Mouse (Mus musculus): ENCODE data around the gene Stkld1. TPM values are rescaled to one million over a fixed set of nuclear protein-coding genes. Genes with fewer than 3 reads are reported as not detected.
"Not testable (repeated sequence)": the region's sequence is repeated elsewhere in the genome, so short reads cannot be mapped to it uniquely, and the experiment has no call there.

Gene Stkld1
- total RNA-seq (2021), result not detected
- long read RNA-seq, experiment 1, partial matches to known transcripts, result 0 of 1 reads
- long read RNA-seq, experiment 1, other reads (novel, unspliced or antisense), result 1 of 1 reads
- long read RNA-seq, experiment 2, result 0 reads

DNA sequence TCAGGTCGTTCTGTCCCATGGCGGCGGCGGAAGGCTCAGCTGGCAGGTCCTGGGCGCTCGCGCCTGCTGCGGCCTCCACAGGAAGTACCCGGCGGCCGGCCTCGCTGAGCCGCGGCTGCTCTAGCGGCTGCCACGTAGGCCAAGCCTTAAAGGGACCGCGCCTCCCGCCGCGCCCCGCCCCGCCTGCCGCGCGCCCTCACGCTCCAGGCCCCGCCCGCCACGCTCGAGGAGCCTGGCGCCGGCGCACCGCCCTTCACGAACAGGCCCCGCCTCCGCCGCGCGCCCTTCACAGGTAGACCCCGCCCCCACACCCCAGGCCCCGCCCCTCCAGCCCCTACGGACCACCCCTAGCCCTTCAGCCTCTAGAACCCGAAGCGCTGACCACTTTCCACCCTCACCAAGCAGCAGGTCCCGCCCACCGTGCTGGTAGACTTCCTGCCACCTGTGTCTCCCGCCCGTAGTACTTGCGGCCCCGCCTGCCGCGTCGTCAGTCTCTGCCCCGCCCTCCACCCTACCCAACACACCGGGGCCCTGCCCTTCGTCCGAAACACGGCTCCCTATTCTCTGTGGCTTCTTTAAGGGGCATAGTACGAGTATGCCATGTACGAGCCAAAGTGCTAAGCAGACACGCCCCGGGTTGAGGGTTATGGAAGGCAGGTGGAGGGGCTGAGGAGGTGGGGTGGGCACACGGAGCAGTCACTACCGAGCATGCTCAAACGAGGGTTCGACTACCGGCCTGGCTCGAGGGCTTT lies at the start of gene Stkld1, which contains the start of gene Surf4:
Gene Stkld1 (plus strand): TSS at position 744 of the 752 bp plus-strand sequence.
Gene Surf4 (minus strand): TSS at position 625 of the 752 bp plus-strand sequence.
- peak; percentile 89 to 94 for DNase-seq (ENCODE audit: low spot score in 2 of 2)

DNA sequence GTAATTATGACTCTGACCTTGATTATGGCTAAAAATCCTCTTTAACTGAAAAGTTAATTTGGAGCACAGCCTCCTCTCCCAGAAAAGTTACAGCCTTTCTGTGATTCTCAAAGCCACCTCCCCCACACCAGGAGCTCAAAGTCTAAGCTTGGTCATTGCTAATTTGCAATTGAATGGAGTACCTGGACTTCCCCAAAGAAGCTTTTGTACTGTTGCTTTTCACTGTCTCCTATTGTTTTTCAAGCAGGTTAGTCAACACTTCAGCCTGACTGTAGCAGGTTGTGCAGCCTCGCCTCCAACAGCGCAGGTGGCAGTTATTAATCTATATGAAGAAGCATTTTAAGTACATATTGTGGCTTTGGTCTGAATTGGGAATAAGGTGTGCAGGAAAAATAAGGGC lies 48.3 kb upstream of the Stkld1 start:
- not testable (repeated sequence) for DNase-seq (ENCODE audit: low spot score in 2 of 2)

DNA sequence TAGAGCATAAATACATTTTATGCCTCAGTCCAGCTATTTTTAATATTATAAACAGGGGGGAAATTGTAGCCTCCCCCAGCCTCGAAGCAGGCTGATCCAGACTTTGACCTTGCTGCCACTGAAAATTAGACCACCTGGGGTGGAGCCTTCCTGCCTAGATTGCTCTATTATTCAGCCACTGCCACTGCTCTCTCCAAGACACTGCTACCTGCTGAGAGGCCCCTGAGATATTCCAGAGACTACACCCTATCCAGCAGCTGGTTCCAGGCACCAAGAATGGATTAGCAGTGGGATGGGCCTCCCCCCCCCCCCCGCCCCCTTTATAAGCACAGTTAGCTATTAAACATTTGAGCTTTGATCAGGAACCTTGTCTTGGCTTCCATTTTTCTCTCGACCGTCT lies 47.7 kb upstream of the Stkld1 start:
- not testable (repeated sequence) for DNase-seq (ENCODE audit: low spot score in 2 of 2)

DNA sequence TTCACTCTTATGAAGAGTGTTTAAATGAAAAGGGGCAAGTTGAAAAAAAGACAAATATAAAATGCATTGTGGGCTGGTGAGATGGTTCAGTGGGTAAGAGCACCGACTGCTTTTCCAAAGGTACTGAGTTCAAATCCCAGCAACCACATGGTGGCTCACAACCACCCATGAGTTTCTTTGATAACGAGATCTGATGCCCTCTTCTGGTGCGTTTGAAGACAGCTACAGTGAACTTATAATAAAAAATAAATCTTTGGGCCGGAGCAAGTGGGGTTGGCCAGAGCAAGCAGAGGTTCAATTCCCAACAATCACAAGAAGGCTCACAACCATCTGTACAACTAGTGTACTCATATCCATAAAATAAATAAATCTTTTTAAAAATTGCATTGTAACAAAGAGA lies 37.9 kb upstream of the Stkld1 start:
- no peak for DNase-seq (ENCODE audit: low spot score in 2 of 2)

DNA sequence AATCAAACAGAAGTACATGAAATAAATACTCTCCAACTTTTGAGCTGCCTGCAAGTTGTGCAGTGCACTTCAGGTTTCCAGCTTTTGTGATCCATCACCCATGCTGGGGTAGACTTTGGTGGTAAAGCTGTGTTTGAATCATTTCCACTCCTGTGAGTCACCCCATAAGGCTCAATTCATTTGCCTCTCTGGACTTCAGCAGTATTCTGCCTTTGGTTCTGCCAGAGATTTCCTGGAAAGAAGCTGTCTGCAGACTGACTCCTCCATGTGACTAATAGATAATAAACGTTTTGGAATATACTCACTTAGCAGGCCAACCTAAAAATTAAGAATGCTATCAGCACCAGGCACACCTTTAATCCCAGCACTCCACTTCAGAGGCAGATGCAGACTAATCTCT lies 33.1 kb upstream of the Stkld1 start:
- DNase-seq (ENCODE audit: low spot score in 2 of 2), result no peak

DNA sequence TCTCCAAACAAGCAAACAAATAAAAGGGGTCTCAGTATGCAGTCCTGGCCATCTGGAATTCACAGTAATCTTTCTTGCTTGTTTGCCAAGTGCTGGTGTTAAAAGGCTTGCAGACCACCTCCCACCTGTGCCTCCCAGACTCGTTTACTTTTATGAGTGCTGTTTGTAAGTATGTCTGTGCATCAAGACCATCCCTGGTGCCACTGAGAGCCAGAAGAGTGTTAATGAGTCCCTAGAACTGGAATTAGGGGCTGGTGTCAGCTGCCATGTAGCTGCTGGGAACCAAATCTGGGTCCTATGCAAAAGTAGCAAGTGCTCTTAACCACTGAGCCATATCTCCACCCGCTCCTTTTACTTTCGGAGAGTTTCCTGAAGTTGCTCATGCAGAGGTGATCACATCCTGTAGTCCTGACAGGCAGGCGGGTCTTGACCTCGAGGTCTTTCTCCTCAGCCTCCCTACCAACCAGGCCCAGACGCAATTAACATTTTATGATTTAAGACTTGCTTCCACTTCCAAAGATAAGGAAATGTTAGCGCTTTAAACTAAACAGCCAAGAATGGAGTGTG lies 31.9 kb upstream of the Stkld1 start:
- no peak for DNase-seq (ENCODE audit: low spot score in 2 of 2)

DNA sequence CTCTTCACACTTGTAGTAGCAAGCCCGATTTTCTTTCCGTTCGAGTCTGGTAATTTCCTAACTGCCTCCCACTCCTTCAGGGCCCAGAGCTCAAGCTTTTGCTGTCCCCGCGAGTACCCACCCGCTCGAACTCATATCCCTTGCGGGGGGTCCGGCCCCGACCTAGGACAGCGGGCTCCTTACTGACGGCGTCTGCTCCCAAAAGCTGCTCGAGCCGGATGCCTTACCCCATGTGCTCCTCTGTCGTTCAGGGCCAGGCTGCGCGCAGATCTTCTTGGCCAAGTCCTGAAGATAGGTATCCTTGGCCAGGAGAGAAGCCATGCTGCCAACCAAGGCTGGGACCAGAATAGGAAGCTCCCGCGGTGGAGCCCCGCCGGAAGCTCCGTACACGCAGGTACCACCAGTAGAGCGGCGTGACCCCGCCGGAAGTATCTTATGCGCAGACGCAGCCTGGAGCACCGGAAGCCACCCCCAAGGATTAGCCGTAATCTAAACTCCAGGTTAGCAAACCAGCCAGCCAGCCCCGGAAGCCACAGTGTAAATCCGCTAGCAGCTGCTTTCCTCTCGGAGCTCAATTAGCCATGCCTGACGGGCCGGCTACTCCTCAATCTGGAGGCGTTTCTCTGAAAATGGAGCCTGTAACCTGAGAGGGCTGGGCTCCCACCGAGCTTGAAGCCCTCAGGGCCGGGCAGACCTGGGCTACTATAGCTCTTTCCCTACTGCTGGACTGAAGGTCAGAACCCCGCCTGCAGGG lies 31.2 kb upstream of the Stkld1 start, which contains the start of gene Surf6:
Gene Surf6 (minus strand): TSS at position 413 of the 754 bp plus-strand sequence.
- DNase-seq (ENCODE audit: low spot score in 2 of 2), result peak; percentile 79 to 90

DNA sequence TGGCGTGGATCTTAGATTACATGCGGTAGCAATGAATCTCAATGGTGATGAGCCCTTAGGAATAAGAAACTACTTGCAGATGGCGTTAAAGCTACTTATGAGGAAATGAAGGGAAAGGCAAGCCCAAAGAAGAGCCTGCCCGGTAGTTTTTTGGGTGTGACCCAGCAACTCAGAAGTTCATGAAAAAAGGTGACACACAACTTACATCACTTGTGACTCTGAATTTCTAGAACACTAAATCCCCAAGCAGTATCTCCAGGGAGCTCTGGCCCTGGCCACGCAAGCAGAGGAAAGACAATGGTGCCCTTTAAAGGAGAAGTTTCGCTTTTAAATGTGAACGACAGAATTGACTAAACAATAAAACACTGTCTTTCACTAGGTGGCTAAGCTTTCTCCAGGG lies 30.5 kb upstream of the Stkld1 start:
- no peak for DNase-seq (ENCODE audit: low spot score in 2 of 2)

DNA sequence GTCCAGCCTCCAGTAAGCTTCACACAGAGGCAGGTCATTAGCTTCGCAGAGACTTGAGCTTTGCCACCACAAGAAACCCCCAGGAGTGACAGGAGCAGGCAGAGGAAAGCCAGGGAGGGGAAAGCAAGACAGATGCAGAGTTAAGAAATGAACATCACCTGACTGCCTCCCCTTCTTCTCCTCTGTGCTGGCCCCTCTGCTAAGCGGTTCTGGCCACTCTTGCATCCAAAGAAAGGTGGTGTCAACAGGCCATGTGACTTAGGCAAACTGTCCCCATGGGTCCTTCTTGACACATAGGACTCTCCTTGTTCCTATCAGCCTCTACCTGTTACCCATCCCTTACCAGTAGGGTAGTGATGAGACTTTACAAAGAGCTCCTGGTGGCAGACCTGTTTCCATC lies 27.9 kb upstream of the Stkld1 start:
- DNase-seq (ENCODE audit: low spot score in 2 of 2), result no peak

DNA sequence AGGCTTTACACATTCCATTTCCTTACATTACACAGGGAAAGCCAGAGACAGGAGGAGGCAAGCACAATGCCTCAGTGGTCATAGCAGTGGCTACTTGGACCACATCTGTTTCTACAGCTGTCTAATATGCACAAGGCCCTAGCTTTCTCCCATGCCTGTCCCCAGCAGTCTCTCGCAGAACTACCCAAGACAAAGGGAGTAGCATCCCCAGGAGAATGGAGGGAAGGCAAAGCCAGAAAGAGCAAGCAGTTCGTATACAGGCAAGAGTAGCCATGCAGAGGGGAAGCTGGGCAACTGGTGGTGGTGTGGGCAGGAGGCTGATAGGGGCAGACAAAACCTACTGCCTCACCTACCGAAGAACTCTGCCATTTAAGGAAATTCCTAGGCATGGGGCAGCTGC lies 27.4 kb upstream of the Stkld1 start:
- DNase-seq (ENCODE audit: low spot score in 2 of 2), result no peak

DNA sequence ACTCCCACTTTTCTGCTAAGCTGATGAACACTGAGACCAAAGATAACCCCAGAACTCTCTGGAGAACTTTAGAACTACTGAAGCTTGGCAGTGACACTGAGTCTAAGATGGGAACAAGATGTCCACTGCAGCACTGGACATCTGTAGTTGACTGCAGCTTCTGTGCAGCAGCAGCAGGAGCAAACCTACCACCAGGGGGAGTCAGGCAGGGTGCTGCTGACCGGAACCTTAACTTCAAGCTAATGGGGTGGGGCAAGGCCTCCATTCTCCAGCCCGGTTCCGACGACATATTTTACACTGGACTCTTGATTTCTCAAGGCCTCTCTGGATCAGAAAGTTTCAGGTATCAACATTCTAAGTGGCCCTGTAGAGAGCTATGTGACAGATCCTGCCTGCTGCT lies 26.7 kb upstream of the Stkld1 start:
- peak in 1 of 2 experiments; percentile 54 for DNase-seq (ENCODE audit: low spot score in 2 of 2)

DNA sequence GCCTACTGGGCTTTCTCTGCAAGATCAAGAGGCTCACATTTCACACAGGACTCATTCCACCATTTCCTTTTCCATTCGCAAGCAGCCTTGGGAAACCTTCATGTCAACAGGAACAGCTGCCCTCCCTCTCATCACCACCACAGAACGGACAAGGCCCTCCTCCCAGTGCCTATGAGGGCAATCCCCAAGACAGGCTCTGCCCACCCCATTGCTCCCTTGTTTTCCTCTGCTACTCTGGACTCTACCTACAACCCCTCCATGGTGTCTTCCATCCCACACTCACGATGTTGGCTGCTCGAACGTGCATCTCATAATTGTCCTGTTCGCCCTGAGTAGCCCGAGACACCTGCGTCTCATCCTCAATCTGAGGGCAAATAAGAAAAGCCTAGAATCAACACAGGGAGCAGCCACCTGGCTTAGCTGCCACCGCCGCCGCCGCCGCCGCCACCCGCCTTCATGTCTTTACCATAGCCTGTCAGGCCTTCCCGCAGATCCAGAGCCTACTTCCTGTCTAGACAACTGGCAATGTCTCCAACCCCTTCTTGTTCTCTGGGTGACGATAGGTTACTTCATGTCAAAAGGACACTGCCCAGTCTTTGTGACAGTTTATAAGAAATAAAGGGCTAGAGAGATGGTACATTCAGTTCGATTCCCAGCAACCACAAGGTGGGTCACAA lies 25.0 kb upstream of the Stkld1 start:
- DNase-seq (ENCODE audit: low spot score in 2 of 2), result no peak

DNA sequence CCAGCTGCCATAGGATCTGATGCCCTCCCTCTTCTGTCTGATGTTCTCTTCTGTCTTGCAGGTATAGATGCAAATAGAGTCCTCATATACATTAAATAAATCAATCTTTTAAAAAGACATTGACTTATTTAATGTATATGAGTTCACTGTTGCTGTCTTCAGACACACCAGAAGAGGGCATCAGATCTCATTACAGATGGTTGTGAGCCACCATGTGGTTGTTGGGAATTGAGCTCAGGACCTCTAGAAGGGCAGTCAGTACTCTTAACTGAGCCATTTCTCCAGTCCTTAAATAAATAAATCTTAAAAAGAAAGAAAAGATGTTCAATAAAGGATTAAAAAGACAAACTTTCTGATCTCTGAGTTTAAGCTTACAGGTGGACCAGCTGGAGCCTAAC lies 24.5 kb upstream of the Stkld1 start:
- DNase-seq (ENCODE audit: low spot score in 2 of 2), result no peak

DNA sequence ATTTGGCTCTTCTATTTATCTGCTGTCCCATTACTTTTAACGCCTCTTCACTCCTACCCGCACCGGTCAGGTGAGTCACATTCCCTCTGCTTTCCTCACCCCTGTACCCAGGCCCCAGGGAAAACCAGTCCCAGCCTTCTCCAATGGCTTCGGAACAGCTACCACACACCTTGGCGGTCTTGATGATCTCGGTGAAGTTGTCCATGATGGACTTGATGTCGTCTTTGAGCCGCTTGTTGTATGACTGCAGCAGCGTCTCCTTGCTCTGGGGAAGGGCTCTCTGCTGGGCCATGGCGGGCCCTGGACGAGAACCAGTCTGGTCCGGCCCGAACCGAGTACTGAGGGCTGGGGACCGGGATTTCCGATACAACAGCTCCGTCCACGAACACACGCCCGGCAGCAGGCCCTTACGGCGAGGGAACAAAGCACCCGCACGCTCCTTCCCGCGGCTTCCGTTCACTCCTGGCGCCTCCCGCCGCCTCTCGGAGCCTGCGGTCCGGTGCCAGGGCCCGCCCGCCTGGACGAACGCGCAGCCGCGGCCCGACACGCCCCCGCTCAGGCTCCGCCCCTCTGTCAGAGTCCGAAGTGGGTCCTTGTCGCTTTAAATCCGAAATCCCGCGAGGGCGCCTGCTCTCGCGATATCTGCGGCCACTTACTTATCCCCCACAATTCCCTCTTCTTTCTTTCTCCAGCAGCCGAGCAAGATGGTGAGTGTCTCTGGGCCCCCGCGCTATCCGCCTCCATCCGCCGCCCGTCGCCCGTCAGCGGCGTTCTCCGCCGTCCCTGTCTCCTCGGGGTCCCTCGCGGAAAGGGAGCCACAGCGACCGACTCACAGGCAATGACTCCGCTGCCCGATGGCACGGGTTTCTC lies 23.5 kb upstream of the Stkld1 start, which contains the start of the genes Med22 and Rpl7a:
Gene Med22 (minus strand): TSS at position 554 of the 870 bp plus-strand sequence.
Gene Rpl7a (plus strand): TSS at position 641 of the 870 bp plus-strand sequence.
- peak; percentile 100 for DNase-seq (ENCODE audit: low spot score in 2 of 2)

DNA sequence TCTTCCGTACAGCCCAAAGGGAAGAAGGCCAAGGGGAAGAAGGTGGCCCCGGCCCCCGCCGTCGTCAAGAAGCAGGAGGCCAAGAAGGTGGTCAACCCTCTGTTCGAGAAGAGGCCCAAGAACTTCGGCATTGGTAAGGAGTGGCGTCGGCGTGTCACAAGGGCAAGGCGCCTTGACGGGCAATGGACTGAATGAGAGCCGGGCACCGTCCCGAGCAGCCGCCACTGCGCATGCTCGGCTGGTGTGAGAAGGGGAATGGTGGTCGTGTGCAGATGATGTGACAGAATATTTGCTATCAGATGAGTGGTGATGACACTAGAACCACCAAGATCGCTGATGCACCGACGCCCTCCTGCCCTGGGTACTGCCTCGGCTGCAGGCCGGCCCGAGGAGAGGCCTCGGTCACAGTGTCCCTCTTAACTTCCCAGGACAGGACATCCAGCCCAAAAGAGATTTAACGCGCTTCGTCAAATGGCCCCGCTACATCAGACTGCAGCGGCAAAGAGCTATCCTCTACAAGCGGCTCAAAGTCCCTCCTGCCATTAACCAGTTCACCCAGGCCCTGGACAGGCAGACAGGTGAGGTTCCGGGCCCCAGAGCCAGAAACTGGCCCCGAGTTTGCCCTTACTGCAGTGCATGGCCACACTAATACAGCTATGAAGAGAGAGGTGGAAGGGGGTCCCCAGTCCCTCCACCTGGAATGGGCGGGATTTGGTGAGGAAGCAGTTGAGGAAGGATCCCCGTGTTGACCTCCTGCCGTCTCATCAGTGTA lies 22.7 kb upstream of the Stkld1 start:
- DNase-seq (ENCODE audit: low spot score in 2 of 2), result peak in 1 of 2 experiments; percentile 73

DNA sequence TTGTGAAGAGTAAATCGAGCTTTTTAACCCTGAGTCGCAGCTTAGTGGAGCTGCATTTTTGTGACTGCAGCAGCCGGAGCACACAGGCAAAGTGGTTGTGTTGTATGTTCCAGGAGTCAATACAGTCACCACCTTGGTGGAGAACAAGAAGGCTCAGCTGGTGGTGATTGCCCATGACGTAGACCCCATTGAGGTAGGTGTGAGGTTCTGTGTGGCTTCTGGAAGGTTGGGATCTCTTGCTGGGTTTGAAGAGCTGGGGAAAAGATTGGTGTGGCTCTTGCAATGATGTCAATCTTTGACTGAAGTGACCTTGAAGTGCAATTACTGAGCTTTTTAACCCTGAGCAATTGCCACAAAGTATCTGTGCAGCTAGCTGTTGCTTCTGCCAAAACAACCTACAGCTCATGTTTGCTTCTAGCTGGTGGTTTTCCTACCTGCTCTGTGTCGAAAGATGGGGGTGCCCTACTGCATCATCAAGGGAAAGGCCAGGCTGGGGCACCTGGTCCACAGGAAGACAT lies 21.5 kb upstream of the Stkld1 start:
- no peak for DNase-seq (ENCODE audit: low spot score in 2 of 2)

DNA sequence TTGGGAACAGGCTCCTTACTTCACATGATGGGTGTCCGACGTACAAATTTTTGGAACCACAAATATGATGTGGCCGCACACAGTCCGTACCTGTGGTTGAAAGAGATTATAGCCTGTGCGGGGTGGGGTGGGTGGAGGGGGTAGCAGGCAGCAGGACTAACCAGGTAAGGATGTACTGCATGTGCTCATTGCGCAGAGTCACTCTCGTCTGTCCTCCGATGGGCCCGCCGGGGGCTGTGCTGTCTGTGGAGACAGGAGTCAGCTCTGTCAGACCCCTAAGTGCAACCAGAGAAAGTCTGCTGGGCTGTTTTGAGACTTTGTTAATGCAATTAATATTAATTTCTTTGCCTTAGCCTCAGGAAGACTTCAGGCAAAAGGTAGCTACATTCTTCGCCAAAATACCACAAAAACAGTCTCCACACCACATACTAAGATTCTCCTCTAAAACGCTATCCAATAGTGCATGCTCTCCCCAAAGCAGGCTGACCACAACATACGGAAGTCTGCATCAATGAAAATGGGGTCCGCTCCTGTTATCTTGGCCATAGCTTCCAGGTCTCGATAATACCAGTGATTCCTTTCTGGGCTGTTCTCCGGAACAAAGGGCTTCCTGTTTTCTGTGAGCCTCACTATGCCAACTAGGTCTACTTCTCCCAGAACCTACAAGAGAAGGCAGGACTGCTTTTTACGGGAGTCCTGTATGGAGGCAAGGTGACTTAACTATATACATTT lies 20.3 kb upstream of the Stkld1 start:
- no peak for DNase-seq (ENCODE audit: low spot score in 2 of 2)
